Mouse (Mus musculus): ENCODE measurements at regions not wholly inside any gene's neighbourhood (a gene's known extent, or its start where the extent isn't known, plus 50 kb on each side); places are given as distances from the start of the nearest gene placed in this dataset.

GRCm38 (mm10) chr15:52558682-52559081 lies 1326.0 kb upstream of the Gm7489 start:
- TF ChIP-seq CTCF (IDR thresholded peaks at IDR 0.05; ENCODE audit: low read depth) (no peak), EP300 (IDR thresholded peaks at IDR 0.05; ENCODE audit: low read depth) (no peak)
